Mouse (Mus musculus) gastrocnemius, adult 2 months (tissue): ENCODE data around the gene Gm10408. TPM values are rescaled to one million over a fixed set of nuclear protein-coding genes. Genes with fewer than 3 reads are reported as not detected.
"Not testable (repeated sequence)": the region's sequence is repeated elsewhere in the genome, so short reads cannot be mapped to it uniquely, and the experiment has no call there.

Experiments
- DNase-seq: peaks from one replicate; pipeline ENCODE4 v3.0.0; 2022
- H3K27ac ChIP-seq: fragments of 200-600 bp; 2 replicates; pipeline ENCODE4 v1.8.1; 2022; ENCODE audit warnings: mild to moderate bottlenecking
- H3K4me3 ChIP-seq: fragments of 200-600 bp; 2 replicates; pipeline ENCODE4 v1.8.1; 2022; ENCODE audit warnings: mild to moderate bottlenecking, moderate library complexity
- intact Hi-C: fragments of 180-260 bp; cut with DNase I; formaldehyde crosslinking; loops from one replicate; pipeline ENCODE4 v1.15.1; 2025
- long read RNA-seq, 2 experiments: library from polyadenylated mRNA; stranded (forward); transcript quantifications; one replicate each; pipeline ENCODE4 v2.0.0; 2021
- total RNA-seq, 2 experiments: library from RNA; stranded (reverse); gene quantifications; 2 replicates each; pipeline ENCODE4 v1.2.3; 2021

Gm10408 gene
- total RNA-seq: not detected
- long read RNA-seq, experiment 1: 0 reads
- long read RNA-seq, experiment 2: 0 reads

DNA sequence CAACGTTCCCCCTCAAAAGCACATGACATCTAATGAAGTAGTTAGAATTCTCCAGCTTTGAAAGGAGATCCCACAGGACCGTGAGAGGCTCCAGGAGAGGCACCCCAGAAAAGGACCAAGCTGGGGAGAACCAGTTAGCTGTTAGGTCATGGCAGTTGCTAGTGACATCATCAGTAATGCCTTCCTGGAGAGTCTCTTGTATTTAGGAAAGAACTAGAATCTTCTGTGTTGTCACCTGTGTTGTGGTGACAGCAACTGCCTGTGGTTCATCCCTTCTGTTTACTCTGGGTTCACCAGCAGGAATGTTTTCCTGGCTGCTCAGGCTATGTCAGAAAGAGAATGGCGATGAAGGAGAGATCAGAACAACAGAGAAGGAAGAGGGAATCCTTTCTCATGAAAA lies at the start of gene Gm10408:
Gene Gm10408 (plus strand): TSS at position 301 of the 400 bp plus-strand sequence.
- DNase-seq, H3K4me3 ChIP-seq, H3K27ac ChIP-seq, intact Hi-C loops: not testable (repeated sequence)

DNA sequence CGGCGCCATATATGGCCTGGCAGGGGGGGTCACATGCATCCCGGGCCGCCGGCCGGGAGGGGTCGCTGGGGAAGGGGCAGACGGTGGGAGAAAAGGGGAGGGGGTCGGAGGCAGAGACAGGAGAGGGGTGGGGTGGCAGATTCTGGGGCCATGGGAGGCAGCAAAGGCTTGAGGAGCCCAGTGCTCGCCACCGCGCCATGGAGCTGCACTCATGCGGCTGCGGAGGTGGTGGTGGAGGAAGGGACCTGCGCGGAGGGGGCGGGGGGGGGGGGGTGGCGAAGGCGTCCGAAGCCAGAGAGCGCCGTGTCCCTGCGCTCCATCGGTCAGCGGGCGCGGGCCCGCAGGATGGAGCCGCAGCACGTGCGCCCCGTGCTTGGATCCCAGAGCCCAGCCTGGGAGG lies 36.9 kb upstream of the Gm10408 start, which contains the start of gene Gm10409:
Gene Gm10409 (plus strand): TSS at position 301 of the 400 bp plus-strand sequence.
- DNase-seq, H3K27ac ChIP-seq, H3K4me3 ChIP-seq, intact Hi-C loops: not testable (repeated sequence)

DNA sequence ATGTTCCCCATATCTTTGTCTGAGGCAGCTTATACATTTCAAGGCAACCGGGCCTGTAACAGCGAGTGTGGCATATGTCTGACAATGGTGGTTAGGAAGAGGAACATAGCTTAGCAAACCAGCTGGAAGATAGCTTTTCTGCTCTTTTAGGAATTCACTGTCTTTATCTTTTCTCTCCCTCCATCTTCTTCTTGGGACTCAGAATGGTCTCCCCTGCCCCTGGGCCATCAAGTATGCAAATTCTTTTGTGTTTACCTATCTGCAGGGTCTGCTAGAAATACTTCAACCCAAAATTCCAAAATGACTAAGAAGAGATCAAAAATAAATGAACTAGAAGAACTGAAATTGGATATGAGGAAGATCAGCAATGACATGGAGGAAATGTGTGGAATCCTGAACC lies 21.4 kb upstream of the Gm10408 start, which contains the start of gene Gm3005:
Gene Gm3005 (plus strand): TSS at position 301 of the 400 bp plus-strand sequence.
- DNase-seq, intact Hi-C loops, H3K27ac ChIP-seq, H3K4me3 ChIP-seq: not testable (repeated sequence)

Other genes with a start within 250 kb of the Gm10408 start
- not detected for gene D830030K20Rik, start 240.9 kb upstream of the Gm10408 start, total RNA-seq
- not detected for gene Gm2956, start 116.8 kb upstream of the Gm10408 start, total RNA-seq
- gene Gm10413, start 54.3 kb upstream of the Gm10408 start, total RNA-seq: not detected
- under 1 TPM in 1 of 2 experiments, not detected in 1; 0.20 TPM for gene Gm10409, start 36.8 kb upstream of the Gm10408 start, total RNA-seq
- not detected for gene Gm3005, start 21.3 kb upstream of the Gm10408 start, total RNA-seq
- gene Gm3012, start 185.1 kb downstream of the Gm10408 start, total RNA-seq: not detected
- under 1 TPM in 1 of 2 experiments, not detected in 1; 0.20 TPM for gene Gm3020, start 202.7 kb downstream of the Gm10408 start, total RNA-seq
- gene Gm3043, start 239.4 kb downstream of the Gm10408 start, total RNA-seq: not detected